In the genomic region with DNA sequence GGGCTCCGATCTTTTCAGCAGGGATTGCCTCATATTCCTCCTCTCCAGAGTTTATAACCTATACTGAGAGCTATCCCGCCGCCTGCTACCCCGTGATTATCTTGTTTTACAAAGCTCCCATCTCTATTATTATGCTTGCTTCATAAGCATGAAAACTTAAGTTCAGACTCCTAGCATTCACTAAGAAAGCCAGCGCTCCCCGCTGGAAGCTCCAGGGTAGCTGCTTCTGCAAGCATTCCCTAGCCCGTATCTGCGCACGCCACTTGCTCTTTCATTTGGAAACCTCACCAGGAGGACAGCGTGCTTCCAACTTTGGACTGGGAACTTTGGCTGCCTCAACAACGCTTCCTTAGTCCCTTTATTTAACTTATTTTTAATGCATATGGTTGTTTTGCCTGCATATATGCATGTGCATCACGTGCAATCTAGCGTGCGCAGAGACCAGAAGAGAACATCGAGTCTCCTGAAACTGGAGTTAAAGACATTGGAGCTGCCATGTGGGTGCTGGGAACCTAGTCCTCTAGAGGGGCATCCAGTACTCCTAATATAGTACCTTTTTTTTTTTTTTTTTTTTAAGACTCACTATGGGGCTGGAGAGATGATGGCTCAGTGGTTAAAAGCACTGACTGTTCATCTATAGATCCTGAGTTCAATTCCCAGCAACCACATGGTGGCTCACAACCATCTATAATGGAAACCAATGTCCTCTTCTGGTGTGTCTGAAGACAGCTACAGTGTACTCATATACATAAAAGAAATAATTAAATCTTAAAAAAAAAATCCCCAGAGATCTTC, we compare ENCODE assay signal across 8 mouse cellular contexts. TPM values are rescaled to one million over a fixed set of nuclear protein-coding genes. Genes with fewer than 3 reads are reported as not detected.
DNase-seq lines count a peak whose midpoint lies in the region; ATAC-seq lines count a peak whose summit lies in the region.

No protein-coding gene starts in this region.

- H3K36me3 ChIP-seq in embryonic facial prominence, embryonic 14.5 days (ENCODE audit: control insufficient read depth, insufficient read depth, low read length) = no peaks in the 10 kb centered on the region
- H3K36me3 ChIP-seq in heart, embryonic 12.5 days = no peaks in the 10 kb centered on the region
- no peaks in the 10 kb centered on the region for H3K36me3 ChIP-seq in liver, embryonic 11.5 days (ENCODE audit: control insufficient read depth, insufficient read depth, low read length)
- no peaks in the 10 kb centered on the region for H3K36me3 ChIP-seq in midbrain, embryonic 16.5 days (ENCODE audit: control insufficient read depth, insufficient read depth, low read length)

- H3K9ac ChIP-seq in embryonic facial prominence, embryonic 14.5 days (ENCODE audit: low read depth, low read length) = peak overlapping the region; percentile 58
- peak overlapping the region; percentile 71 for H3K9ac ChIP-seq in heart, embryonic 12.5 days
- H3K9ac ChIP-seq in liver, embryonic 11.5 days (ENCODE audit: low read depth, low read length) = peak overlapping the region; percentile 71
- peak overlapping the region; percentile 27 for H3K9ac ChIP-seq in midbrain, embryonic 16.5 days (ENCODE audit: low read depth, low read length)

- WGBS in embryonic facial prominence, embryonic 14.5 days = 2% methylated on average over 15 of the region's 15 CpGs
- 2% methylated on average over 15 of the region's 15 CpGs for WGBS in heart, embryonic 12.5 days
- 3% methylated on average over 15 of the region's 15 CpGs for WGBS in liver, embryonic 11.5 days
- 2% methylated on average over 15 of the region's 15 CpGs for WGBS in midbrain, embryonic 16.5 days

- H3K4me1 ChIP-seq in embryonic facial prominence, embryonic 14.5 days (ENCODE audit: control insufficient read depth, insufficient read depth, low read length) = no peaks in the 10 kb centered on the region
- H3K4me1 ChIP-seq in heart, embryonic 12.5 days (replicated peaks) = peaks cover 3% of the 10 kb centered on the region; the same call in 1 of the 2 replicates
- H3K4me1 ChIP-seq in liver, embryonic 11.5 days (replicated peaks; ENCODE audit: control insufficient read depth, insufficient read depth, low read length) = peaks cover 22% of the 10 kb centered on the region
- peaks cover 12% of the 10 kb centered on the region; the same call in 1 of the 2 replicates for H3K4me1 ChIP-seq in midbrain, embryonic 16.5 days (ENCODE audit: control insufficient read depth, insufficient read depth, low read length)

- peak; percentile 79 for DNase-seq in 3T3-L1 (ENCODE audit: low read depth, low spot score)
- DNase-seq in adrenal gland, adult (ENCODE audit: inconsistent age in 2 of 2, low spot score in 1 of 2) = peak; percentile 75 to 92
- peak; percentile 85 for DNase-seq in embryonic facial prominence, embryonic 14.5 days (ENCODE audit: low spot score)
- DNase-seq in kidney, adult 9 months = peak; percentile 70
- peak; percentile 74 for DNase-seq in liver, embryonic 11.5 days (ENCODE audit: low spot score)
- DNase-seq in testis, postnatal 14 days (ENCODE audit: low spot score) = peak; percentile 40

- peak overlapping the region; percentile 50 for H3K4me3 ChIP-seq in embryonic facial prominence, embryonic 14.5 days (ENCODE audit: low read depth, low read length)
- H3K4me3 ChIP-seq in heart, embryonic 12.5 days = peak overlapping the region; percentile 65
- H3K4me3 ChIP-seq in liver, embryonic 11.5 days (ENCODE audit: low read depth, low read length) = peak overlapping the region; percentile 67
- H3K4me3 ChIP-seq in midbrain, embryonic 16.5 days (ENCODE audit: low read depth, low read length) = peak overlapping the region; percentile 52

- no peaks in the 10 kb centered on the region for H3K27me3 ChIP-seq in embryonic facial prominence, embryonic 14.5 days (replicated peaks; ENCODE audit: control insufficient read depth, insufficient read depth, low read length)
- no peaks in the 10 kb centered on the region for H3K27me3 ChIP-seq in heart, embryonic 12.5 days (replicated peaks)
- H3K27me3 ChIP-seq in liver, embryonic 11.5 days (replicated peaks; ENCODE audit: control insufficient read depth, insufficient read depth, low read length) = no peaks in the 10 kb centered on the region
- H3K27me3 ChIP-seq in midbrain, embryonic 16.5 days (ENCODE audit: control insufficient read depth, insufficient read depth, low read depth, low read length) = no peaks in the 10 kb centered on the region

- no peaks in the 10 kb centered on the region for H3K9me3 ChIP-seq in embryonic facial prominence, embryonic 14.5 days (ENCODE audit: control insufficient read depth, low read length)
- no peaks in the 10 kb centered on the region for H3K9me3 ChIP-seq in heart, embryonic 12.5 days (replicated peaks)
- no peaks in the 10 kb centered on the region for H3K9me3 ChIP-seq in liver, embryonic 11.5 days (ENCODE audit: control insufficient read depth, low read length)
- no peaks in the 10 kb centered on the region for H3K9me3 ChIP-seq in midbrain, embryonic 16.5 days (replicated peaks; ENCODE audit: control insufficient read depth, low read length, poor library complexity, severe bottlenecking)

- peak overlapping the region; percentile 80 for H3K27ac ChIP-seq in embryonic facial prominence, embryonic 14.5 days (replicated peaks; ENCODE audit: low read depth, low read length)
- H3K27ac ChIP-seq in heart, embryonic 12.5 days (ENCODE audit: poor library complexity, severe bottlenecking) = peak overlapping the region; percentile 73
- peak overlapping the region; percentile 70 for H3K27ac ChIP-seq in liver, embryonic 11.5 days (ENCODE audit: low read depth, low read length)
- peak overlapping the region; percentile 43; the same call in 1 of the 2 replicates for H3K27ac ChIP-seq in midbrain, embryonic 16.5 days (ENCODE audit: low read length)

- peak overlapping the region; percentile 70 for H3K4me2 ChIP-seq in embryonic facial prominence, embryonic 14.5 days (ENCODE audit: low read depth, low read length)
- peak overlapping the region; percentile 74 for H3K4me2 ChIP-seq in heart, embryonic 12.5 days
- H3K4me2 ChIP-seq in liver, embryonic 11.5 days = peak overlapping the region; percentile 94
- H3K4me2 ChIP-seq in midbrain, embryonic 16.5 days (ENCODE audit: low read length) = peak overlapping the region; percentile 63

- no peak; the same call in 1 of the 2 replicates for ATAC-seq in embryonic facial prominence, embryonic 14.5 days (ENCODE audit: low read depth)
- no peak for ATAC-seq in heart, embryonic 12.5 days (ENCODE audit: insufficient number of reproducible peaks, low FRiP score)
- ATAC-seq in liver, embryonic 11.5 days (replicated peaks; ENCODE audit: low FRiP score) = 0 out of 2 replicates have a peak, but pooled peaks have one; percentile 7
- ATAC-seq in midbrain, embryonic 16.5 days = peak; percentile 6; the same call in 1 of the 2 replicates

RNA-seq across cellular contexts. Expression of a gene that starts 1.7 kb away (rescaled TPM):
- polyA plus RNA-seq in embryonic facial prominence, embryonic 14.5 days (2014; fragmentation: Nextera tagmentation; extraction: Ambion mirVana) = 4.4 and 12.3 TPM in 2 replicates
- 2.9 and 3.5 TPM in 2 replicates for polyA plus RNA-seq in heart, embryonic 12.5 days (2016; fragmentation: Nextera tagmentation; extraction: Ambion mirVana)
- 1.4 and 2.2 TPM in 2 replicates for polyA plus RNA-seq in liver, embryonic 11.5 days (2014; fragmentation: Nextera tagmentation; extraction: Ambion mirVana)
- polyA plus RNA-seq in midbrain, embryonic 16.5 days (2015; fragmentation: Nextera tagmentation; extraction: Ambion mirVana) = 7.8 and 9.2 TPM in 2 replicates

RNA-seq across cellular contexts. Expression of a gene that starts 38.4 kb away (rescaled TPM):
- 276 and 291 TPM in 2 replicates for polyA plus RNA-seq in embryonic facial prominence, embryonic 14.5 days (2014; fragmentation: Nextera tagmentation; extraction: Ambion mirVana)
- 420 and 425 TPM in 2 replicates for polyA plus RNA-seq in heart, embryonic 12.5 days (2016; fragmentation: Nextera tagmentation; extraction: Ambion mirVana)
- polyA plus RNA-seq in liver, embryonic 11.5 days (2014; fragmentation: Nextera tagmentation; extraction: Ambion mirVana) = 261 and 281 TPM in 2 replicates
- polyA plus RNA-seq in midbrain, embryonic 16.5 days (2015; fragmentation: Nextera tagmentation; extraction: Ambion mirVana) = 284 and 311 TPM in 2 replicates

RNA-seq across cellular contexts. Expression of a gene that starts 38.5 kb away (rescaled TPM):
- polyA plus RNA-seq in embryonic facial prominence, embryonic 14.5 days (2014; fragmentation: Nextera tagmentation; extraction: Ambion mirVana) = 9.6 and 11.2 TPM in 2 replicates
- 0.11 and 0.15 TPM in 2 replicates for polyA plus RNA-seq in heart, embryonic 12.5 days (2016; fragmentation: Nextera tagmentation; extraction: Ambion mirVana)
- 0.14 TPM in 1 of 2 replicates, not detected in the other for polyA plus RNA-seq in liver, embryonic 11.5 days (2014; fragmentation: Nextera tagmentation; extraction: Ambion mirVana)
- polyA plus RNA-seq in midbrain, embryonic 16.5 days (2015; fragmentation: Nextera tagmentation; extraction: Ambion mirVana) = 0.20 and 0.63 TPM in 2 replicates

RNA-seq across cellular contexts. Expression of a gene that starts 47.2 kb away (rescaled TPM):
- polyA plus RNA-seq in embryonic facial prominence, embryonic 14.5 days (2014; fragmentation: Nextera tagmentation; extraction: Ambion mirVana) = 20.5 and 25.0 TPM in 2 replicates
- 3.8 and 4.5 TPM in 2 replicates for polyA plus RNA-seq in heart, embryonic 12.5 days (2016; fragmentation: Nextera tagmentation; extraction: Ambion mirVana)
- 28.7 and 29.8 TPM in 2 replicates for polyA plus RNA-seq in liver, embryonic 11.5 days (2014; fragmentation: Nextera tagmentation; extraction: Ambion mirVana)
- 6.8 and 9.0 TPM in 2 replicates for polyA plus RNA-seq in midbrain, embryonic 16.5 days (2015; fragmentation: Nextera tagmentation; extraction: Ambion mirVana)

Comparison
In these comparisons a context has a peak if more than half of its experiments do, and no peak if none do; other contexts are left out.
1. ATAC-seq: peak in liver, embryonic 11.5 days (single experiment) and midbrain, embryonic 16.5 days (single experiment); none in embryonic facial prominence, embryonic 14.5 days (single experiment) and heart, embryonic 12.5 days (single experiment).
2. Peak in every context shown above with its lines, with median percentiles within 50 percentile points of each other: DNase-seq, H3K27ac ChIP-seq, H3K4me2 ChIP-seq, H3K4me3 ChIP-seq and H3K9ac ChIP-seq.